Mouse (Mus musculus) hindbrain, embryonic 16.5 days (tissue): ENCODE results near the gene Mrtfb. TPM values are rescaled to one million over a fixed set of nuclear protein-coding genes. Genes with fewer than 3 reads are reported as not detected.

ENCODE experiments used
- ATAC-seq: fragments of 200-750 bp; cut with Nextera tagmentation; 2 replicates; pipeline ENCODE4 v1.8.0; 2017; ENCODE audit warnings: moderate TSS enrichment, moderate library complexity
- H3K27ac ChIP-seq: fragments of 300-500 bp; sonication (generic); 2 replicates; pipeline ENCODE4 v1.5.1; 2014; ENCODE audit warnings: low read depth, mild to moderate bottlenecking, control low read depth, low read length, moderate library complexity
- H3K27me3 ChIP-seq: fragments of 300-500 bp; sonication (generic); replicated peaks from 2 replicates; pipeline ENCODE4 v1.6.1; 2014; ENCODE audit warnings: low read length; ENCODE audit not compliant: control insufficient read depth, insufficient read depth
- H3K36me3 ChIP-seq: fragments of 300-500 bp; sonication (generic); 2 replicates; pipeline ENCODE4 v1.6.1; 2014; ENCODE audit warnings: mild to moderate bottlenecking, low read length, moderate library complexity, mixed read lengths; ENCODE audit not compliant: control insufficient read depth, insufficient read depth
- H3K4me1 ChIP-seq: fragments of 300-500 bp; sonication (generic); 2 replicates; pipeline ENCODE4 v1.6.1; 2014; ENCODE audit warnings: low read depth, low read length; ENCODE audit not compliant: control insufficient read depth, insufficient read depth
- H3K4me2 ChIP-seq: fragments of 300-500 bp; sonication (generic); 2 replicates; pipeline ENCODE4 v1.6.1; 2014; ENCODE audit warnings: mild to moderate bottlenecking, low read length, control low read depth, moderate library complexity
- H3K4me3 ChIP-seq: fragments of 300-500 bp; sonication (generic); 2 replicates; pipeline ENCODE4 v1.5.1; 2014; ENCODE audit warnings: mild to moderate bottlenecking, low read length, control low read depth, moderate library complexity
- H3K9ac ChIP-seq: fragments of 300-500 bp; sonication (generic); 2 replicates; pipeline ENCODE4 v1.6.1; 2014; ENCODE audit warnings: low read depth, mild to moderate bottlenecking, control low read depth, low read length, moderate library complexity
- H3K9me3 ChIP-seq: fragments of 300-500 bp; sonication (generic); 2 replicates; pipeline ENCODE4 v1.6.1; 2014; ENCODE audit warnings: mild to moderate bottlenecking, low read length, moderate library complexity; ENCODE audit not compliant: control insufficient read depth
- WGBS: fragments of 180-500 bp; shearing (Covaris S2); extraction: QIAGEN DNeasy Blood & Tissue Kit; methylation state at CpG from one replicate; pipeline ENCODE4 v1.1.7; 2014; 5-methylcytosine and 5-hydroxymethylcytosine counted together
- polyA plus RNA-seq: library from polyadenylated mRNA; unstranded; fragments of >200 nt; fragmentation: Nextera tagmentation; extraction: Ambion mirVana; gene quantifications from 2 replicates; pipeline ENCODE4 v1.2.1, GENCODE M21; 2015

The Mrtfb gene
- polyA plus RNA-seq, 1 experiment from 2014 or later: 10.5 TPM

DNA sequence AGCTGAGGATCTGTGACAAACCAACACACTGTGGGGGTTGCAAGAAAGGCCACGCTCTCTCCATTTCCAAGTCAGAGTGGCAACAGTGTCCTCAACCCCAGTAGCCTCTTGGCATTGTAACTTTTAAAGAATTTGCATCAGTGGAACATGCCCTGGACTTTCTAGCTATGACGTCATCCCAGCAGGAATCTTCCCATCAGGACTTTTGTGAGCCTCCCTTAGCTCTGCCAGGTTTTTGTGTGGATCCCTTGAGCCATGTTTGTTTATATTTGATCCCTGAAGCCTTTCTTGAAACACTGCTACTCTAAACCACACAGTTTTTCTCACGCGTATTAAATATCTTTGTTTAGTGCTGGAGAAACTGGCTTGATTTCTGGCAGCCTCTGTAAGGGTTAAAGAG, 97.6 kb downstream of the Mrtfb start:
- 46% methylated on average over 4 of the region's 4 CpGs for WGBS
- H3K4me2 ChIP-seq: no peak overlapping the region
- no peak overlapping the region for H3K9ac ChIP-seq
- H3K4me1 ChIP-seq: peaks cover 18% of the 10 kb centered on the region
- H3K36me3 ChIP-seq: no peaks in the 10 kb centered on the region
- no peak overlapping the region for H3K4me3 ChIP-seq
- H3K27ac ChIP-seq: no peak overlapping the region
- no peaks in the 10 kb centered on the region for H3K9me3 ChIP-seq
- H3K27me3 ChIP-seq: no peaks in the 10 kb centered on the region
- no peak for ATAC-seq

DNA sequence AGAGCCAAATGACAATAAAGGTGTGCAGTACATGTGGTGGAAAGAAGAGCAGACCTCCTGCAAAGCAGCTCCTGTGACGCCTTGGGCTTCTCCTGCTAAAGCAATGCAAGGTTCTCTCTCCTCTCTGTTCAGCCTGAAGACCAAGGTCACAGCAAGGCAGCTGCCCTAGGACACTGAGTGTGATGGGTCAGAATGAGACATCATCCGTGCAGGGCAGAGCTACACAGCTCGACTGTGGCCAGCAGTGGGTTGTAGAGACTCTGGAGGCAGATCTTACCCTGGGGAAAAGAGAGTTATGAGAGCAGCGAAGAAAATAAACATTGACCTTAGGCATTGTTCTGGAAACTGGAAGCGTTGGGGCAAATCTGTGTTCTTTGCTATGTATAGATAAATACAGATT, 98.2 kb downstream of the Mrtfb start:
- ATAC-seq: no peak
- Histone ChIP-seq H3K36me3 (no peaks in the 10 kb centered on the region), H3K4me3 (no peak overlapping the region), H3K9ac (no peak overlapping the region), H3K4me1 (peaks cover 22% of the 10 kb centered on the region), H3K27me3 (no peaks in the 10 kb centered on the region), H3K27ac (no peak overlapping the region), H3K9me3 (no peaks in the 10 kb centered on the region), H3K4me2 (no peak overlapping the region)
- 62% methylated on average over 5 of the region's 5 CpGs for WGBS

DNA sequence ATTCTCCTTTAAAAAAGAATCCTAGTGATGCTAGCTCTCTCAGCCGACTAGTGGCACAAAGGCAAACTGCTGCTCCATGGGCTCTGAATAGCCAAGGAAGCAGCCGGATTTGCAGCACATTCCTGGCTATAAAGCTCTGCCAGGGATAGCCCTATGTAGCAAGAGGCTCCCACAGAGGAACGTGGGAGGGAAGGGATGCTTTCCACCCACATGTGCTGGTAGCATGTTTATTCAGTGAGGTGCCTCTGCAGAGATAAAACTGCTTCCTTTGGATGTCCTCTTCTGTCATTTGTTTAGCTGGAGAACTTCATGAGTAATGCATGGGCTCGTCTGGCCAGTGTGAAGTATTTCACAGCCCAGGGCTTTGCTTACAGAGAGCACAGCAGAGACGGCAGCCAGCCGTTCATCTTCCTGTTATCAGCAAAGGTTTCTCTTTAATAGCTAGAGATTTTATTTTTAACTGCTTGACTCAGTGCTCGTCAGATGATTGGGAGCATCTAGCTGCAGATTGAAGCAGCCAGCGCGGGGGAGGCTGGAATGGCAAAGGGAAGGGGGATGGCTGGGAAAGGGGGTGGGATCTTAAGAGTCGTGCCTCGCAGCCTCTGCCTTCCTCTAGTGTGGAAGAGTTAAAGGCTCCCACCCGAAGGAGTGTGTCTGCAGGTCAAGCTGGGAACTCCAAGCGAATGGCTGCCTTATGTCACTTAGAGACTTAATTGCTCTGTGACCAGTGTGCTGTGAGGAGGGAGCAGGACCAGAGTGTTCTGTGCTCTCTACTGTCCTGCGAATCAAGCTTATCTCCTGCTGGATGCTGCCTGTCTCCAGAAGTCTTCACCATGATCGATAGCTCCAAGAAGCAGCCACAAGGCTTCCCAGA, 101.8 kb downstream of the Mrtfb start:
- H3K27me3 ChIP-seq: no peaks in the 10 kb centered on the region
- peak overlapping the region; percentile 34 for H3K4me3 ChIP-seq
- peak; percentile 86 for ATAC-seq
- peak overlapping the region; percentile 39 for H3K9ac ChIP-seq
- H3K36me3 ChIP-seq: no peaks in the 10 kb centered on the region
- H3K4me2 ChIP-seq: peak overlapping the region; percentile 65
- peak overlapping the region; percentile 70 for H3K27ac ChIP-seq
- H3K9me3 ChIP-seq: no peaks in the 10 kb centered on the region
- peaks cover 24% of the 10 kb centered on the region for H3K4me1 ChIP-seq
- WGBS: 14% methylated on average over 15 of the region's 15 CpGs

DNA sequence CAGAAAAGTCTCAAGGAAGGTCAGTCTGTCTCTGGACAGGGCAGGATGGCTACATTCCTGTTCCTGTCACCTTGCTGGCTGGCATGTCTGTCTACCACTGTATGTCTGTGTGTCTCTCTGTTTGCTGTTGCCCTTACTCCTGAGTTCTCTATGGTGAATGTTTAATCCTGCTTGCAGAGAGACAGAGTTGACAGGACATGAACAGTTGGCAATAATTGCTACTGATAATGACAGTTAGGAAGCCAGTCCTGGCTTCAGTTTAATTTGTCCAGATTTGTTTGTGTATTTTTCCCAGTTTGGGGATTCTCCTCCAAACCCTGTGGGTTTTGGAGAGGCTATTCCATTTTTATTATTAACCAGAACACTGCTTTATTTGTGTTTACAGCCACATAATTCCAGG, 102.5 kb downstream of the Mrtfb start:
- ATAC-seq: no peak
- Histone ChIP-seq H3K27me3 (no peaks in the 10 kb centered on the region), H3K4me1 (peaks cover 24% of the 10 kb centered on the region), H3K4me3 (peak overlapping the region; percentile 34), H3K9me3 (no peaks in the 10 kb centered on the region), H3K36me3 (no peaks in the 10 kb centered on the region), H3K4me2 (peak overlapping the region; percentile 65), H3K27ac (peak overlapping the region; percentile 70; the same call in 1 of the 2 replicates), H3K9ac (peak overlapping the region; percentile 39)

DNA sequence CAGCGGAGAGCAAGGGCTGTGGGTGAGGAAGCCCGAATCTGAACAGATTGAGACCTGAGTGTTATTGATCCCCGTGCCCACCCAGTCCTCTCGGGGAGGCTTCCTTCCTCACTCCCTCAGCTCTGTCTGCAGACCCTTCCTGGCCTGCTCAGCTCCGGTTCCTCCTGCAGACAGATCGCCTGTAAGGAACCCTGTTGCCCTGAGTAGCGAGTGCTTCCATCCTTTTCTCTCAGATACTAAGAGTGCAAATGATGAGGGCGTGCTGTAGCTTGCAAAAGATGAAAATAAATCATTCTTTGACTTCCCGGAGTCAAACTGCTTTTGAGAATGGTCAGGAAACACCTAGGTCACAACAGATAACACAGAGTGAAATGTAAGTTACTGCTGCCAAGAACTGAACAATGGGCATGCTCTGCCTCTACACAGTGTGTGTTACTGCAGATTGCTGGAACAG, 103.2 kb downstream of the Mrtfb start:
- Histone ChIP-seq H3K27me3 (no peaks in the 10 kb centered on the region), H3K9ac (peak overlapping the region; percentile 60), H3K9me3 (no peaks in the 10 kb centered on the region), H3K27ac (peak overlapping the region; percentile 64), H3K4me3 (peak overlapping the region; percentile 34), H3K4me2 (peak overlapping the region; percentile 65), H3K36me3 (no peaks in the 10 kb centered on the region), H3K4me1 (peaks cover 23% of the 10 kb centered on the region)
- peak; percentile 57 for ATAC-seq
- 49% methylated on average over 9 of the region's 9 CpGs for WGBS

DNA sequence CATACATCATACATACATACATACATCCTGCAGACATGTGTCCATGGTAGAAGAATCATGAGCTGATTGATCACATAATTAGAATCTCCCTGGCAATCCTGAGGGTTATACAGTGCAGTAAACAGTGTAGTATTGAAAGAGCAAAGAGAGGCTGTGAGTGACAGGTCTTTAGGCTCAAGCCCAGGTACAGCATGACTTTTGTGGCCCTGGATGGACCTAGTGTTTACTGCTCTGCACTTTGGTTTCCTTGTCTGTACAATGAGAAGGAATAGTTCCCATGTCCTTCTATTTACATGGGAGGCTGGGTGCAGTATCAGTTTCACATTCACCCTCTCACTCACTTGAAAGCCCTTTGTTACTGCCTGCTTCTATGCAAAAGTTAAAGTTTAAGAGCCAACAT, 103.9 kb downstream of the Mrtfb start:
- no peak overlapping the region for H3K27ac ChIP-seq
- no peak for ATAC-seq
- H3K9ac ChIP-seq: no peak overlapping the region

DNA sequence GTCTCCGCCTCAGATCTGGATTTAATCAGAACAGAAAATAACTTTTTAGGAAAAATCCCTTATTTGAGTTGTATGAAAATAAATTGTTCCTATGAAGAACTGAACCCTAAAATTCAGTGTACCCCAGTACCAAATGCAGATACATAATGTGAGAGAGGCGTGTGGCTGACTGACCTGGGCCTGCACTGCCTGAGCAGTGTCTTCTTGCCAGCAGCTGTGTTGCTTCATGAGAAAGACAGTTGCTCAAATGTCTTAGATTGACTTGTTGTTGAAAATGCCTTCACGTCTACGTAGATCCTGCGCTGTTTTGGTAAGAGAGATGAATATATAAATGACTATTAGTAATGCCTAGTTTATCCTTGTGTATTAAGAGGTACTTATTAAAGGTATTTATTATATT, 104.6 kb downstream of the Mrtfb start:
- Histone ChIP-seq H3K36me3 (no peaks in the 10 kb centered on the region), H3K4me2 (no peak overlapping the region), H3K9me3 (no peaks in the 10 kb centered on the region), H3K27ac (no peak overlapping the region), H3K4me3 (no peak overlapping the region), H3K9ac (no peak overlapping the region), H3K4me1 (peaks cover 22% of the 10 kb centered on the region), H3K27me3 (no peaks in the 10 kb centered on the region)
- WGBS: 93% methylated on average over 5 of the region's 5 CpGs
- no peak for ATAC-seq

More for the DNA sequence above, 103.9 kb downstream of the Mrtfb start:
- no peak overlapping the region for H3K4me3 ChIP-seq
- H3K27me3 ChIP-seq: no peaks in the 10 kb centered on the region
- H3K4me2 ChIP-seq: peak overlapping the region; percentile 26
- H3K9me3 ChIP-seq: no peaks in the 10 kb centered on the region
- peaks cover 22% of the 10 kb centered on the region for H3K4me1 ChIP-seq
- no peaks in the 10 kb centered on the region for H3K36me3 ChIP-seq

DNA sequence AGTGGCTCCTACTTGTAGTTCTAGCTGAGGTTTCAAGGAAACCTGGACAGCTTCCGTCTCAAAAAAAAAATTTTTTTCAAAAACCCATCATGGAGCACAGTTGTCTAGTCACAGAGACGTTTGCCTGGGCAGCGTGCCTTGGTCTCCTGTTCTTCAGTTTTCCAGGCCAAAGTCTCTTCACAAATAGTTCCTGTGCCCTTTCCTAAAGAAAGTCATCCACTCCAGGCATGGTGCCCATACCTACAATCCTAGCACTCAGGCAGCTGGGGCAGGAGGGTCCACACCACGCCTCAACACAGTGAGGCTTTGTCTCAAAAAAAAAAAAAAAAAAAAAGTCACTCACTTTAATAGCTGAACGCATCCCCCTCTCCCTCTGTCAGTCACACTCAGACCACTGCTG, 106.9 kb downstream of the Mrtfb start:
- Histone ChIP-seq H3K27me3 (no peaks in the 10 kb centered on the region), H3K27ac (no peak overlapping the region), H3K4me1 (peaks cover 25% of the 10 kb centered on the region), H3K9ac (no peak overlapping the region), H3K9me3 (no peaks in the 10 kb centered on the region), H3K36me3 (no peaks in the 10 kb centered on the region), H3K4me2 (no peak overlapping the region), H3K4me3 (no peak overlapping the region)
- ATAC-seq: no peak
- 70% methylated on average over 5 of the region's 5 CpGs for WGBS

DNA sequence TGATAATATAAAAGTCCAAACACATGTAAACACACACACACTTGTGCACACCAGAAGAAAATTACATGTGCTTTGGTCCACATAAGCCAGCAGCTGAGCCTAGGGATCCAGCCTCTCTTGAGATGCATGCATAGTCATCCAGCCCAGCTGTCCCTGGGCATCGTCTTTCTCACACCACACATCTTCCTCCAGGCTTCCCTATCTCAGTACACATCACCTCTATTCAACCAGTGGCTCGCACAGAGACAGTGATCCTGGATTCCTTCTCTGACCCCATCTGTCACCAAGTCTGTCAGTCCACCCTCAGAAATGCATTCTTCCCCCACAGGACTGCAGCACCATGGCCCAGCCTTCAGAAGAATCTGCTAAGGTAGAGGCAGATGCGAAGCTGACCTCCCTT, 107.9 kb downstream of the Mrtfb start:
- Histone ChIP-seq H3K4me2 (no peak overlapping the region), H3K36me3 (no peaks in the 10 kb centered on the region), H3K9me3 (no peaks in the 10 kb centered on the region), H3K4me3 (no peak overlapping the region), H3K27ac (no peak overlapping the region), H3K27me3 (no peaks in the 10 kb centered on the region), H3K4me1 (peaks cover 18% of the 10 kb centered on the region), H3K9ac (no peak overlapping the region)
- ATAC-seq: no peak
- 69% methylated on average over 3 of the region's 3 CpGs for WGBS
